Mouse (Mus musculus): ENCODE measurements around the gene Znrd1as.

The Znrd1as gene

GRCm38 (mm10) chr17:36957999-36958743, at the start of gene Znrd1as, which contains the start of gene Znrd1:
TSS of gene Znrd1as (plus strand) at chr17:36958592.
TSS of gene Znrd1 (minus strand) at chr17:36958559.
- peak; percentile 91 for DNase-seq (ENCODE audit: low read depth)

- no peak for DNase-seq (ENCODE audit: low read depth)
These were observed 48.6 kb upstream of the Znrd1as start for GRCm38 (mm10) chr17:36909802-36910201.

- no peak for DNase-seq (ENCODE audit: low read depth)
These were observed 46.4 kb upstream of the Znrd1as start for GRCm38 (mm10) chr17:36912031-36912430.

GRCm38 (mm10) chr17:36914108-36914507, 44.3 kb upstream of the Znrd1as start:
- DNase-seq (ENCODE audit: low read depth): peak; percentile 15

GRCm38 (mm10) chr17:36915076-36915475, 43.3 kb upstream of the Znrd1as start:
- peak; percentile 10 for DNase-seq (ENCODE audit: low read depth)

GRCm38 (mm10) chr17:36920239-36920638, 38.2 kb upstream of the Znrd1as start:
- DNase-seq (ENCODE audit: low read depth): no peak

- no peak for DNase-seq (ENCODE audit: low read depth)
These were observed 35.7 kb upstream of the Znrd1as start for GRCm38 (mm10) chr17:36922715-36923114.

- no peak for DNase-seq (ENCODE audit: low read depth)
These were observed 34.9 kb upstream of the Znrd1as start for GRCm38 (mm10) chr17:36923491-36923890.

GRCm38 (mm10) chr17:36927496-36928120, 30.8 kb upstream of the Znrd1as start:
- DNase-seq (ENCODE audit: low read depth): no peak

- DNase-seq (ENCODE audit: low read depth): no peak
These were observed 29.0 kb upstream of the Znrd1as start for GRCm38 (mm10) chr17:36929236-36929932.

GRCm38 (mm10) chr17:36930233-36930632, 28.2 kb upstream of the Znrd1as start:
- no peak for DNase-seq (ENCODE audit: low read depth)

GRCm38 (mm10) chr17:36931130-36931529, 27.3 kb upstream of the Znrd1as start:
- no peak for DNase-seq (ENCODE audit: low read depth)

- DNase-seq (ENCODE audit: low read depth): no peak
These were observed 26.6 kb upstream of the Znrd1as start for GRCm38 (mm10) chr17:36931806-36932205.

- no peak for DNase-seq (ENCODE audit: low read depth)
These were observed 20.3 kb upstream of the Znrd1as start for GRCm38 (mm10) chr17:36938056-36938455.

- DNase-seq (ENCODE audit: low read depth): no peak
These were observed 16.0 kb upstream of the Znrd1as start for GRCm38 (mm10) chr17:36942391-36942790.

GRCm38 (mm10) chr17:36942791-36943471, 15.5 kb upstream of the Znrd1as start, which contains the start of gene Rnf39:
TSS of gene Rnf39 (plus strand) at chr17:36942918.
- DNase-seq (ENCODE audit: low read depth): no peak

- no peak for DNase-seq (ENCODE audit: low read depth)
These were observed 14.7 kb upstream of the Znrd1as start for GRCm38 (mm10) chr17:36943691-36944090.

- DNase-seq (ENCODE audit: low read depth): no peak
These were observed 14.1 kb upstream of the Znrd1as start for GRCm38 (mm10) chr17:36944121-36944775.

GRCm38 (mm10) chr17:36947051-36947819, 11.2 kb upstream of the Znrd1as start:
- DNase-seq (ENCODE audit: low read depth): no peak

GRCm38 (mm10) chr17:36948286-36948685, 10.1 kb upstream of the Znrd1as start:
- DNase-seq (ENCODE audit: low read depth): no peak

- DNase-seq (ENCODE audit: low read depth): no peak
These were observed 9.1 kb upstream of the Znrd1as start for GRCm38 (mm10) chr17:36949265-36949664.
